Mouse (Mus musculus) midbrain, embryonic 16.5 days (tissue): ENCODE results near the gene Prr19. TPM values are rescaled to one million over a fixed set of nuclear protein-coding genes. Genes with fewer than 3 reads are reported as not detected.
A peak's percentile ranks its signal among the peaks of the same experiment; 100 is the strongest.

ENCODE experiments used
- ATAC-seq: fragments of 200-750 bp; cut with Nextera tagmentation; 2 replicates; pipeline ENCODE4 v1.8.0; 2017; ENCODE audit warnings: moderate TSS enrichment
- H3K27ac ChIP-seq: fragments of 300-500 bp; sonication (generic); 2 replicates; pipeline ENCODE4 v1.5.1; 2014; ENCODE audit warnings: mild to moderate bottlenecking, low read length, mixed read lengths
- H3K27me3 ChIP-seq: fragments of 300-500 bp; sonication (generic); 2 replicates; pipeline ENCODE4 v1.6.1; 2014; ENCODE audit warnings: low read depth, low read length, mixed read lengths; ENCODE audit not compliant: control insufficient read depth, insufficient read depth
- H3K36me3 ChIP-seq: fragments of 300-500 bp; sonication (generic); 2 replicates; pipeline ENCODE4 v1.6.1; 2014; ENCODE audit warnings: mild to moderate bottlenecking, low read length, moderate library complexity, mixed read lengths; ENCODE audit not compliant: control insufficient read depth, insufficient read depth
- H3K4me1 ChIP-seq: fragments of 300-500 bp; sonication (generic); 2 replicates; pipeline ENCODE4 v1.6.1; 2014; ENCODE audit warnings: mild to moderate bottlenecking, low read length, mixed read lengths; ENCODE audit not compliant: control insufficient read depth, insufficient read depth
- H3K4me2 ChIP-seq: fragments of 300-500 bp; sonication (generic); 2 replicates; pipeline ENCODE4 v1.6.1; 2014; ENCODE audit warnings: mild to moderate bottlenecking, low read length, mixed read lengths
- H3K4me3 ChIP-seq: fragments of 300-500 bp; sonication (generic); 2 replicates; pipeline ENCODE4 v1.5.1; 2014; ENCODE audit warnings: low read depth, mild to moderate bottlenecking, low read length, moderate library complexity, mixed read lengths
- H3K9ac ChIP-seq: fragments of 300-500 bp; sonication (generic); 2 replicates; pipeline ENCODE4 v1.6.1; 2014; ENCODE audit warnings: low read depth, low read length, mixed read lengths
- H3K9me3 ChIP-seq: fragments of 300-500 bp; sonication (generic); replicated peaks from 2 replicates; pipeline ENCODE4 v1.6.1; 2014; ENCODE audit warnings: mild to moderate bottlenecking, low read length, mixed read lengths; ENCODE audit not compliant: control insufficient read depth, poor library complexity, severe bottlenecking
- WGBS: fragments of 180-500 bp; shearing (Covaris S2); extraction: QIAGEN DNeasy Blood & Tissue Kit; methylation state at CpG from one replicate; pipeline ENCODE4 v1.1.7; 2014; 5-methylcytosine and 5-hydroxymethylcytosine counted together
- polyA plus RNA-seq: library from polyadenylated mRNA; unstranded; fragments of >200 nt; fragmentation: Nextera tagmentation; extraction: Ambion mirVana; gene quantifications from 2 replicates; pipeline ENCODE4 v1.2.1, GENCODE M21; 2015

Gene Prr19
- polyA plus RNA-seq, 1 experiment from 2014 or later = 5.6 TPM

DNA sequence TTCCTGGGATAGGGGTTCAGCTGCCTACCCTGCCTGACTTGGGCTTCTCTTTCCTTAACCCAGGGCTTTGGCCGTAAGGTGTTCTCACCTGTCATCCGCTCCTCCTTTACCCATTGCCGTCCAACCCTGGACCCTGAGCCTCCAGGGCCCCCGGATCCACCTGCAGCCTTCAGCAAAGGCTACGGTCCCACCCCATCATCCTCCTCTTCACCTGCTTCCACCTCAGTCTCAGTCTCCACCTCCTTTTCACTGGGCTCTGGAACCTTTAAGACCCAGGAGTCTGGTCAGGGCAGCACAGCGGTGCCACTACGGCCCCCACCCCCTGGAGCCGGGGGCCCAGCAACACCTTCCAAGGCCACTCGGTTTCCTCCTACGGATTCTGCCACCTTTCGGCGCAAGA is 13.2 kb upstream of the Prr19 start:
- Histone ChIP-seq H3K36me3 (peaks cover 67% of the 10 kb centered on the region), H3K27me3 (no peaks in the 10 kb centered on the region), H3K9ac (no peak overlapping the region), H3K4me2 (no peak overlapping the region), H3K4me3 (no peak overlapping the region), H3K9me3 (no peaks in the 10 kb centered on the region), H3K4me1 (peaks cover 21% of the 10 kb centered on the region), H3K27ac (no peak overlapping the region)
- WGBS = 92% methylated on average over 12 of the region's 12 CpGs
- ATAC-seq = no peak

DNA sequence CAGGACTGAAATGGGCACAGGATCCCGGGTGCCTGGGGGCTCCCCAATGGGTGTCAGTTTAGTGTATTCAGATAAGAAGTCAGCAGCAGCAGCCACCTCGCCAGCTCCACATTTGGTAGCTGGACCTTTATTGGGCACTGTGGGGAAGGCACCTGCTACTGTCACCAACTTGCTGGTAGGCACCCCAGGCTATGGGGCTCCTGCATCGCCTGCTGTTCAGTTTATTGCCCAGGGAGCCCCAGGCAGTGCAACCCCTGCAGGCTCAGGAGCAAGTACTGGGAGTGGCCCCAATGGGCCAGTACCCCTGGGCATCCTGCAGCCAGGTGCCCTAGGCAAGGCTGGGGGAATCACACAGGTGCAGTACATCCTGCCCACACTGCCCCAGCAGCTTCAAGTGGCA is 12.5 kb upstream of the Prr19 start:
- no peak for ATAC-seq
- Histone ChIP-seq H3K9me3 (no peaks in the 10 kb centered on the region), H3K4me1 (peaks cover 14% of the 10 kb centered on the region), H3K27ac (no peak overlapping the region), H3K4me3 (no peak overlapping the region), H3K9ac (no peak overlapping the region), H3K4me2 (no peak overlapping the region), H3K36me3 (peaks cover 72% of the 10 kb centered on the region), H3K27me3 (no peaks in the 10 kb centered on the region)
- 95% methylated on average over 3 of the region's 3 CpGs for WGBS

DNA sequence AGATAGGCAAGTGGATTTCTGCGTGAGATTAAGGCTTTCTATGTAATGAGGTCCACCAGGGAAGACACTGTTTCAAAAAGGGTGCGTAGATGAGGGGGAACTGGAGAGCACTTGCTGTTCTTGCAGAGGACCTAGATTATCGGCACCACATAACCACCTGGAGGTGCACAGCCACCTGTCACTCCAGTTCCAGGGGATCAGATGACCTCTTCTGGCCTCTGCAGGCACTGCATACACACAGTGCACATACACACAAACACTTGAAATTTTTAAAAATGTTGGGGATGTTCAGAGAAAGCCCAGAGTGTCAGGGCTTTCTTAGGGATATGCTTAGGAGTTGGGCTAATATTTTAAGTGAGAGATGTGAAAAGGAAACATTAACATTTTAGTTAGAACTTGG is 11.3 kb upstream of the Prr19 start:
- Histone ChIP-seq H3K27me3 (no peaks in the 10 kb centered on the region), H3K36me3 (peaks cover 78% of the 10 kb centered on the region), H3K4me2 (no peak overlapping the region), H3K4me1 (peaks cover 2% of the 10 kb centered on the region), H3K27ac (no peak overlapping the region), H3K9ac (no peak overlapping the region), H3K4me3 (no peak overlapping the region), H3K9me3 (no peaks in the 10 kb centered on the region)
- 92% methylated on average over 3 of the region's 3 CpGs for WGBS
- no peak for ATAC-seq

DNA sequence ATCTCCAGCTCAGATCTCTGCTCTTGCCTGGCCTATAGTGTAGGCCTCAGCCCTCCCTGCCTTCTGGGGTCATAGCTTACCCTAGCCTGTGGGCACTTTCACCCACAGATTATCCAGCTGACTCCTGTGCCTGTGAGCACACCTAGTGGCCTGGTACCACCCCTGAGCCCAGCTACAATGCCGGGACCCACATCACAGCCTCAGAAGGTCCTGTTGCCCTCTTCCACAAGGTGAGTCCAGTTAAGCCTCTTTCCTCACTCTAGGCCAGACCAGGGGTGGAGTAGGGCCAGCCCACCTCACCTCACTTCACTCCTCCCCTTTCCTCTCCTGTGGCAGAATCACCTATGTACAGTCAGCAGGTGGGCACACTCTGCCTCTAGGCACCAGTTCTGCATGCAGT is 10.7 kb upstream of the Prr19 start:
- H3K9ac ChIP-seq = no peak overlapping the region
- no peak for ATAC-seq
- H3K27ac ChIP-seq = no peak overlapping the region

DNA sequence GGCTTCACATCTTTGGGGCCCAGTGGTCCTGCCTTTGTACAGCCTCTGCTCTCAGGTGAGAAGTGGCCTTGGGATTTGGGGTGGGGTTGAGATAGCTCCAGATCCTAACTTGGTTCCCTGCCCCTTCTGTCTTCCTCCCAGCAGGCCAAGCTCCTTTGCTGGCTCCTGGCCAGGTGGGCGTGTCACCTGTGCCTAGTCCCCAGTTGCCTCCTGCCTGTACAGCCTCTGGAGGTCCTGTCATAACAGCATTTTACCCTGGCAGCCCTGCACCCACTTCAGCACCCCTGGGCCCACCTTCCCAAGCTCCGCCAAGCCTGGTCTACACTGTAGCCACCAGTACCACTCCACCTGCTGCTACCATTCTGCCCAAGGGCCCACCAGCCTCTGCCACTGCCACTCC is 10.3 kb upstream of the Prr19 start:
- Histone ChIP-seq H3K9me3 (no peaks in the 10 kb centered on the region), H3K27ac (no peak overlapping the region; the same call in 1 of the 2 replicates), H3K27me3 (no peaks in the 10 kb centered on the region), H3K36me3 (peaks cover 70% of the 10 kb centered on the region), H3K9ac (no peak overlapping the region), H3K4me2 (no peak overlapping the region), H3K4me3 (no peak overlapping the region), H3K4me1 (peaks cover 8% of the 10 kb centered on the region)
- WGBS = 74% methylated on average over 2 of the region's 2 CpGs
- ATAC-seq = no peak

More for the DNA sequence above, 10.7 kb upstream of the Prr19 start:
- Histone ChIP-seq H3K36me3 (peaks cover 74% of the 10 kb centered on the region), H3K9me3 (no peaks in the 10 kb centered on the region), H3K4me3 (no peak overlapping the region), H3K4me2 (no peak overlapping the region), H3K27me3 (no peaks in the 10 kb centered on the region), H3K4me1 (peaks cover 4% of the 10 kb centered on the region)
- whole genome bisulfite sequencing = 100% methylated on average over 1 of the region's 1 CpGs

DNA sequence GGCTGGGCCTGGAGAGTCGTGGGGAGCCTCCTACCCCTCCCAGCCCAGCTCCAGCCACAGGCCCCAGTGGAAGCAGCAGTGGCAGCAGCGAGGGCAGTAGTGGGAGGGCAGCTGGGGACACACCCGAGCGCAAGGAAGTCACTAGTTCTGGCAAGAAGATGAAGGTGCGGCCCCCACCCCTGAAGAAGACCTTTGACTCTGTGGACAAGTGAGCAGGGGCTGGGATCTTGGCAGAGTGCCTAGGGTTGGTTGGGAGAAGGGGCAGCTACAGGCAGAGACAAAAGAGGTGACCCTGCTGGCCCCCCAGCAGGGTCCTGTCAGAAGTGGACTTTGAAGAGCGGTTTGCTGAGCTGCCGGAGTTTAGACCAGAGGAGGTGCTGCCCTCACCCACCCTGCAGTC is 9.1 kb upstream of the Prr19 start:
- peaks cover 15% of the 10 kb centered on the region for H3K4me1 ChIP-seq
- H3K9ac ChIP-seq = no peak overlapping the region
- H3K27ac ChIP-seq = peak overlapping the region; percentile 28; the same call in 1 of the 2 replicates
- no peak overlapping the region for H3K4me3 ChIP-seq
- H3K36me3 ChIP-seq = peaks cover 58% of the 10 kb centered on the region
- WGBS = 57% methylated on average over 7 of the region's 7 CpGs
- H3K4me2 ChIP-seq = no peak overlapping the region
- no peak for ATAC-seq
- no peaks in the 10 kb centered on the region for H3K27me3 ChIP-seq
- H3K9me3 ChIP-seq = no peaks in the 10 kb centered on the region

DNA sequence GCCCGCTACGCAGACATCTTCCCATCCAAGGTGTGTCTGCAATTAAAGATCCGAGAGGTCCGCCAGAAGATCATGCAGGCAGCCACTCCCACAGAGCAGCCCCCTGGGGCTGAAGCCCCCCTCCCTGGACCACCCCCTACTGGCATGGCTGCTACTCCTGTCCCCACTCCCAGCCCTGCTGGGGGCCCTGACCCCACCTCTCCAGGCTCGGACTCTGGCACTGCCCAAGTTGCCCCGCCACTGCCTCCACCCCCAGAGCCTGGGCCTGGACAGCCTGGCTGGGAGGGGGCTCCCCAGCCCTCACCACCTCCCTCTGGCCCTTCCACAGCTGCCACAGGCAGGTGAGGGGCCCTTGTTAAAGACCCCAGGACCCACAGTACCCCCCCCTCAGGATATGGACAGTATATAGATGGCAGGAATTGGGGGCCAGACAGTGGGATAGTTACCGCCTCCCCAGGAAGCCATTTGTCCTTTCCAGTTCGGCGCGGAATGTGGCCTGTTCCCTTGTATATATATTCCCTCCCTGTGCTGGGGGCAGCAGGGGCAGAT is 7.9 kb upstream of the Prr19 start:
- 81% methylated on average over 10 of the region's 10 CpGs for WGBS
- peaks cover 47% of the 10 kb centered on the region for H3K36me3 ChIP-seq
- peak overlapping the region; percentile 36; the same call in 1 of the 2 replicates for H3K27ac ChIP-seq
- peaks cover 17% of the 10 kb centered on the region for H3K4me1 ChIP-seq
- ATAC-seq = no peak
- H3K27me3 ChIP-seq = no peaks in the 10 kb centered on the region
- no peak overlapping the region for H3K9ac ChIP-seq
- no peak overlapping the region for H3K4me2 ChIP-seq
- H3K9me3 ChIP-seq = no peaks in the 10 kb centered on the region
- no peak overlapping the region for H3K4me3 ChIP-seq

DNA sequence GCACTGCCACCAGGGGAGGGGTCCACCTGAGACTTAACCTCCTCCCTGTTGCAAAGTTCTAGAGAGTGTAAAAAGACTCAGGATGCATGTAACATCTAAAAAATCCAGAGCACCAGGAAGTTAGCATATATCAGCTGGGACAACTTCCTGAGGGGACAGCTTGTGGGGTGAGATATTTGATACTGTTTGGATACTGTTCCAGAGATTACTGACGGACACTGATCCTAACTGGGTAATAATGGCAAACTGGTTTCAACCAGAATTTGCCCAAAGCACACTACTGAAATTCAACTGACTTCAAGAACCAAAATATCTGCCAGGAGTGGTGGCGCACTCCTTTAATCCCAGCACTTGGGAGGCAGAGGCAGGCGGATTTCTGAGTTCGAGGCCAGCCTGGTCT is 6.7 kb upstream of the Prr19 start:
- no peak overlapping the region for H3K4me3 ChIP-seq
- H3K27me3 ChIP-seq = no peaks in the 10 kb centered on the region
- peaks cover 35% of the 10 kb centered on the region for H3K36me3 ChIP-seq
- no peak overlapping the region for H3K4me2 ChIP-seq
- ATAC-seq = no peak
- no peaks in the 10 kb centered on the region for H3K9me3 ChIP-seq
- 88% methylated on average over 4 of the region's 4 CpGs for WGBS
- no peak overlapping the region for H3K27ac ChIP-seq
- no peak overlapping the region for H3K9ac ChIP-seq
- peaks cover 21% of the 10 kb centered on the region for H3K4me1 ChIP-seq

DNA sequence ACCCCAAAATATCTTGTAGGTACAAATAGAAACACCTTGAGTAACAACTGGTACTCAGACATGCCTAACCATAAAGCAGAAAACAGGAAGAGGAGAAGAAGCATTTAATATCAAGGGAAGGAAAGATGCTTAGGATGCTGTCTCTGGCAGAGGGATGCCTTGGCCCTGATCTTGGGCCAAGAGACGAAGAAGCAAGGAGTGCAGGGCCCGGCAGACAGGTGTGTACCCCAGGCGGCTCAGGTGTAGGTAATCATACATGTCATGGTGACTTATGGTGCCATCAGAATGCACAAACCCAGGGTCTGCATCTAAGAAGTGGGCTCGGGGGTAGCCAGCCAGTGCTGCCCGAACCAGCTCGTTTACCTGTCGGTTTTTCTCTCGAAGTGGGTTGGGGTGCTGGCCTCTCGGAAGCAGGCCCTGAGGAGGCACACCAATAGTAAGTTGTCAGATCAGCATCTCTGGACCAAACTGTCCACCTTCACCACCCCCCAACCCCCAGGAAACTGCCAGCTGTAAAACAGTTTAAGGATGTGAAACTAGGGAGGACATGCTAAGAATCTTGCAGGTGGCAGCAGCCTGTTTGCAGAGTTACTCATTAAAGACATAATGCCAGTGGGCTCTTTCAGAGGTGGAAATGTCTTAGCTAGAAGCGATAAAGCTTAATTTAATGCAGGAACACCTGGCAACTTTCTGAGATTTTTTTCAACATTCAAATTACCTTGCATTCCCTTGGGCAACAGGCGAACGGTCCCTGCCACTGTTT is 6.1 kb upstream of the Prr19 start:
- H3K9me3 ChIP-seq = no peaks in the 10 kb centered on the region
- H3K9ac ChIP-seq = no peak overlapping the region
- WGBS = 90% methylated on average over 12 of the region's 12 CpGs
- no peaks in the 10 kb centered on the region for H3K27me3 ChIP-seq
- peaks cover 21% of the 10 kb centered on the region for H3K4me1 ChIP-seq
- H3K4me3 ChIP-seq = no peak overlapping the region
- H3K36me3 ChIP-seq = peaks cover 28% of the 10 kb centered on the region
- peak overlapping the region; percentile 73 for H3K4me2 ChIP-seq
- H3K27ac ChIP-seq = no peak overlapping the region
- no peak for ATAC-seq
